Mouse (Mus musculus) intestine, postnatal 0 days (tissue): ENCODE results near the gene Rab24. TPM values are rescaled to one million over a fixed set of nuclear protein-coding genes. Genes with fewer than 3 reads are reported as not detected.
A peak's percentile ranks its signal among the peaks of the same experiment; 100 is the strongest.

Experiments
- ATAC-seq: fragments of 200-750 bp; cut with Nextera tagmentation; 2 replicates; pipeline ENCODE4 v1.8.0; 2017; ENCODE audit warnings: mild to moderate bottlenecking, moderate TSS enrichment, moderate library complexity
- H3K27ac ChIP-seq: fragments of 300-500 bp; sonication (generic); 2 replicates; pipeline ENCODE4 v1.5.1; 2014; ENCODE audit warnings: mild to moderate bottlenecking, low read depth, low read length, moderate library complexity
- H3K27me3 ChIP-seq: fragments of 300-500 bp; sonication (generic); replicated peaks from 2 replicates; pipeline ENCODE4 v1.6.1; 2014; ENCODE audit warnings: low read length, mixed read lengths; ENCODE audit not compliant: control insufficient read depth, insufficient read depth
- H3K36me3 ChIP-seq: fragments of 300-500 bp; sonication (generic); 2 replicates; pipeline ENCODE4 v1.6.1; 2014; ENCODE audit warnings: mild to moderate bottlenecking, moderate library complexity; ENCODE audit not compliant: control insufficient read depth, insufficient read depth
- H3K4me1 ChIP-seq: fragments of 300-500 bp; sonication (generic); replicated peaks from 2 replicates; pipeline ENCODE4 v1.6.1; 2014; ENCODE audit warnings: antibody characterized with exemption, low read length, mixed read lengths; ENCODE audit not compliant: control insufficient read depth, insufficient read depth
- H3K4me2 ChIP-seq: fragments of 300-500 bp; sonication (generic); replicated peaks from 2 replicates; pipeline ENCODE4 v1.6.1; 2014; ENCODE audit warnings: low read depth, mild to moderate bottlenecking, moderate library complexity
- H3K4me3 ChIP-seq: fragments of 300-500 bp; sonication (generic); 2 replicates; pipeline ENCODE4 v1.5.1; 2014; ENCODE audit warnings: low read depth, low read length
- H3K9ac ChIP-seq: fragments of 300-500 bp; sonication (generic); 2 replicates; pipeline ENCODE4 v1.6.1; 2014; ENCODE audit warnings: mild to moderate bottlenecking, low read depth, low read length
- H3K9me3 ChIP-seq: fragments of 300-500 bp; sonication (generic); 2 replicates; pipeline ENCODE4 v1.6.1; 2016; ENCODE audit warnings: mixed run types; ENCODE audit not compliant: control insufficient read depth
- CTCF ChIP-seq: sonication (generic); IDR thresholded peaks from 2 replicates; pipeline ENCODE4 v1.5.1; 2016; ENCODE audit warnings: low read depth, mild to moderate bottlenecking, control low read depth, antibody characterized with exemption, moderate library complexity
- WGBS: fragments of 180-500 bp; shearing (Covaris S2); extraction: QIAGEN DNeasy Blood & Tissue Kit; methylation state at CpG from one replicate; pipeline ENCODE4 v1.1.7; 2014; 5-methylcytosine and 5-hydroxymethylcytosine counted together
- polyA plus RNA-seq: library from polyadenylated mRNA; unstranded; fragments of >200 nt; fragmentation: Nextera tagmentation; extraction: Ambion mirVana; gene quantifications from 2 replicates; pipeline ENCODE4 v1.2.1, GENCODE M21; 2015

Gene Rab24
- polyA plus RNA-seq, 1 experiment from 2014 or later = 142 TPM

GRCm38 (mm10) chr13:55329683-55330566, 8.2 kb upstream of the Rab24 start, which contains the start of gene Mxd3:
Mxd3 (minus strand) TSS chr13:55329823.
- Histone ChIP-seq H3K4me1 (peaks cover 8% of the 10 kb centered on the region), H3K9me3 (no peaks in the 10 kb centered on the region), H3K9ac (peak within 1 kb of the TSS; percentile 48), H3K4me2 (peak within 1 kb of the TSS; percentile 93), H3K4me3 (peak within 1 kb of the TSS; percentile 68), H3K27ac (no peak within 1 kb of the TSS; the same call in 1 of the 2 replicates), H3K27me3 (no peaks in the 10 kb centered on the region), H3K36me3 (peaks cover 14% of the 10 kb centered on the region)
- TF ChIP-seq CTCF = no peak
- WGBS = under 1% methylated on average over 74 of the region's 82 CpGs
- peak; percentile 79 for ATAC-seq

- peaks cover 20% of the 10 kb centered on the region for H3K36me3 ChIP-seq
- H3K4me1 ChIP-seq = peaks cover 8% of the 10 kb centered on the region
- TF ChIP-seq CTCF = no peak
- no peaks in the 10 kb centered on the region for H3K9me3 ChIP-seq
- H3K9ac ChIP-seq = peak overlapping the region; percentile 48
- ATAC-seq = no peak
- 1% methylated on average over 29 of the region's 29 CpGs for WGBS
- no peak overlapping the region for H3K27ac ChIP-seq
- peak overlapping the region; percentile 68 for H3K4me3 ChIP-seq
- H3K4me2 ChIP-seq = peak overlapping the region; percentile 93
- H3K27me3 ChIP-seq = no peaks in the 10 kb centered on the region
These were observed 7.5 kb upstream of the Rab24 start for GRCm38 (mm10) chr13:55329109-55329682.

GRCm38 (mm10) chr13:55328641-55329040, 6.9 kb upstream of the Rab24 start:
- 94% methylated on average over 4 of the region's 4 CpGs for WGBS
- H3K4me3 ChIP-seq = peak overlapping the region; percentile 68; the same call in 1 of the 2 replicates

GRCm38 (mm10) chr13:55328171-55328570, 6.4 kb upstream of the Rab24 start:
- ATAC-seq = no peak
- Histone ChIP-seq H3K4me3 (no peak overlapping the region), H3K27me3 (no peaks in the 10 kb centered on the region), H3K4me2 (peak overlapping the region; percentile 93), H3K9ac (no peak overlapping the region), H3K27ac (no peak overlapping the region), H3K4me1 (peaks cover 8% of the 10 kb centered on the region), H3K9me3 (no peaks in the 10 kb centered on the region), H3K36me3 (peaks cover 29% of the 10 kb centered on the region)
- no peak for TF ChIP-seq CTCF
- 87% methylated on average over 6 of the region's 6 CpGs for WGBS

More at GRCm38 (mm10) chr13:55328641-55329040, 6.9 kb upstream of the Rab24 start:
- Histone ChIP-seq H3K36me3 (peaks cover 24% of the 10 kb centered on the region), H3K4me2 (peak overlapping the region; percentile 93), H3K4me1 (peaks cover 8% of the 10 kb centered on the region), H3K27ac (no peak overlapping the region), H3K9me3 (no peaks in the 10 kb centered on the region), H3K9ac (no peak overlapping the region), H3K27me3 (no peaks in the 10 kb centered on the region)
- no peak for ATAC-seq
- no peak for TF ChIP-seq CTCF

- peak; percentile 43 for ATAC-seq
- Histone ChIP-seq H3K9ac (no peak overlapping the region), H3K36me3 (peaks cover 29% of the 10 kb centered on the region), H3K27ac (no peak overlapping the region), H3K9me3 (no peaks in the 10 kb centered on the region), H3K4me3 (no peak overlapping the region), H3K4me1 (peaks cover 8% of the 10 kb centered on the region), H3K4me2 (peak overlapping the region; percentile 93; the same call in 1 of the 2 replicates), H3K27me3 (no peaks in the 10 kb centered on the region)
- TF ChIP-seq CTCF = peak; percentile 95
- WGBS = 41% methylated on average over 7 of the region's 8 CpGs
These were observed 5.9 kb upstream of the Rab24 start for GRCm38 (mm10) chr13:55327633-55328032.

GRCm38 (mm10) chr13:55327169-55327568, 5.4 kb upstream of the Rab24 start:
- no peak overlapping the region for H3K27ac ChIP-seq
- ATAC-seq = no peak
- no peak overlapping the region for H3K9ac ChIP-seq
- H3K36me3 ChIP-seq = peaks cover 29% of the 10 kb centered on the region
- no peaks in the 10 kb centered on the region for H3K27me3 ChIP-seq
- WGBS = 52% methylated on average over 4 of the region's 4 CpGs
- no peak for TF ChIP-seq CTCF
- no peaks in the 10 kb centered on the region for H3K9me3 ChIP-seq
- no peak overlapping the region for H3K4me2 ChIP-seq
- no peak overlapping the region for H3K4me3 ChIP-seq
- peaks cover 8% of the 10 kb centered on the region for H3K4me1 ChIP-seq
